Mouse (Mus musculus) spleen, postnatal 36 days (tissue): ENCODE data around the gene Foxa2.

Experiments used
- DNase-seq, 2 experiments: peaks; one replicate each; pipeline ENCODE4 v3.0.0; 2022; ENCODE audit warnings: low spot score in 2 of 2, mixed read lengths in 1 of 2

The Foxa2 gene

GRCm38 (mm10) chr2:148046799-148047165, at the start of gene Foxa2:
Gene Foxa2 (minus strand): TSS chr2:148046969.
- no peak for DNase-seq

GRCm38 (mm10) chr2:148092089-148092488, 45.3 kb upstream of the Foxa2 start:
- DNase-seq, result no peak

- no peak for DNase-seq
Observed at GRCm38 (mm10) chr2:148091657-148092056, 44.9 kb upstream of the Foxa2 start.

- DNase-seq, result no peak
Observed at GRCm38 (mm10) chr2:148090071-148090470, 43.3 kb upstream of the Foxa2 start.

GRCm38 (mm10) chr2:148085529-148085928, 38.8 kb upstream of the Foxa2 start:
- no peak for DNase-seq

- no peak for DNase-seq
Observed at GRCm38 (mm10) chr2:148085126-148085525, 38.4 kb upstream of the Foxa2 start.

GRCm38 (mm10) chr2:148082283-148082682, 35.5 kb upstream of the Foxa2 start:
- no peak for DNase-seq

GRCm38 (mm10) chr2:148060705-148061104, 13.9 kb upstream of the Foxa2 start:
- DNase-seq, result no peak

- DNase-seq, result no peak
Observed at GRCm38 (mm10) chr2:148053411-148053810, 6.6 kb upstream of the Foxa2 start.

- peak in 1 of 2 experiments; percentile 15 for DNase-seq
Observed at GRCm38 (mm10) chr2:148048484-148049129, 1.8 kb upstream of the Foxa2 start.

- DNase-seq, result no peak
Observed at GRCm38 (mm10) chr2:148047611-148048010, 842 bp upstream of the Foxa2 start.

- no peak for DNase-seq
Observed at GRCm38 (mm10) chr2:148045937-148046798, 601 bp downstream of the Foxa2 start.

- no peak for DNase-seq
Observed at GRCm38 (mm10) chr2:148045543-148045936, 1.2 kb downstream of the Foxa2 start.

- no peak for DNase-seq
Observed at GRCm38 (mm10) chr2:148044877-148045539, 1.8 kb downstream of the Foxa2 start.

- no peak for DNase-seq
Observed at GRCm38 (mm10) chr2:148043976-148044876, 2.5 kb downstream of the Foxa2 start.

GRCm38 (mm10) chr2:148043271-148043975, 3.3 kb downstream of the Foxa2 start:
- DNase-seq, result no peak

GRCm38 (mm10) chr2:148042126-148042640, 4.6 kb downstream of the Foxa2 start:
- DNase-seq, result no peak

- no peak for DNase-seq
Observed at GRCm38 (mm10) chr2:148041381-148041780, 5.4 kb downstream of the Foxa2 start.

GRCm38 (mm10) chr2:148040236-148041121, 6.3 kb downstream of the Foxa2 start:
- no peak for DNase-seq
